Mouse (Mus musculus): ENCODE measurements around the gene Tmem210. TPM values are rescaled to one million over a fixed set of nuclear protein-coding genes. Genes with fewer than 3 reads are reported as not detected.
A peak's percentile ranks its signal among the peaks of the same experiment; 100 is the strongest.

The Tmem210 gene
- total and polyA plus RNA-seq, 2 experiments from 2014 or later, result not detected

GRCm38 (mm10) chr2:25292856-25293255, 4.9 kb downstream of the Tmem210 start:
- Histone ChIP-seq H3K4me2 (ENCODE audit: low read depth) (peak overlapping the region; percentile 40; the same call in 1 of the 2 replicates), H3K4me3 (ENCODE audit: low read depth, low read length) (no peak overlapping the region), H3K36me3 (ENCODE audit: insufficient read depth) (peaks cover 36% of the 10 kb centered on the region), H3K27ac (ENCODE audit: low read depth, low read length) (no peak overlapping the region), H3K4me1 (ENCODE audit: insufficient read depth) (peaks cover 8% of the 10 kb centered on the region; the same call in 1 of the 2 replicates), H3K9me3 (ENCODE audit: low read length) (no peaks in the 10 kb centered on the region), H3K27me3 (ENCODE audit: insufficient read depth, low read length) (peaks cover 39% of the 10 kb centered on the region), H3K9ac (no peak overlapping the region)
- 0% methylated on average over 1 of the region's 1 CpGs for WGBS
- peak; percentile 61 for DNase-seq
- peak; percentile 85 for TF ChIP-seq CTCF (IDR thresholded peaks at IDR 0.05; ENCODE audit: low read depth)
- ATAC-seq, result no peak

- DNase-seq, result no peak
- peaks cover 41% of the 10 kb centered on the region for H3K36me3 ChIP-seq (ENCODE audit: insufficient read depth)
- WGBS, result 74% methylated on average over 9 of the region's 9 CpGs
- H3K9me3 ChIP-seq (ENCODE audit: low read length), result no peaks in the 10 kb centered on the region
- H3K27ac ChIP-seq (ENCODE audit: low read depth, low read length), result no peak overlapping the region
- no peak overlapping the region for H3K4me2 ChIP-seq (ENCODE audit: low read depth)
- no peak overlapping the region for H3K9ac ChIP-seq
- no peak for TF ChIP-seq CTCF (IDR thresholded peaks at IDR 0.05; ENCODE audit: low read depth)
- no peak overlapping the region for H3K4me3 ChIP-seq (ENCODE audit: low read depth, low read length)
- H3K4me1 ChIP-seq (ENCODE audit: insufficient read depth), result peaks cover 8% of the 10 kb centered on the region; the same call in 1 of the 2 replicates
- H3K27me3 ChIP-seq (ENCODE audit: insufficient read depth, low read length), result peaks cover 39% of the 10 kb centered on the region
- no peak for ATAC-seq
These were observed 5.8 kb downstream of the Tmem210 start for GRCm38 (mm10) chr2:25293706-25294105.

GRCm38 (mm10) chr2:25297093-25297492, 9.1 kb downstream of the Tmem210 start:
- H3K27me3 ChIP-seq (ENCODE audit: insufficient read depth, low read length), result peaks cover 14% of the 10 kb centered on the region
- H3K9me3 ChIP-seq (ENCODE audit: low read length), result no peaks in the 10 kb centered on the region
- WGBS, result 70% methylated on average over 8 of the region's 8 CpGs
- no peaks in the 10 kb centered on the region for H3K4me1 ChIP-seq (ENCODE audit: insufficient read depth)
- no peak overlapping the region for H3K9ac ChIP-seq
- no peak overlapping the region for H3K4me3 ChIP-seq (ENCODE audit: low read depth, low read length)
- DNase-seq, result no peak
- no peak for ATAC-seq
- peaks cover 44% of the 10 kb centered on the region for H3K36me3 ChIP-seq (ENCODE audit: insufficient read depth)
- no peak overlapping the region for H3K4me2 ChIP-seq (ENCODE audit: low read depth)
- no peak overlapping the region for H3K27ac ChIP-seq (ENCODE audit: low read depth, low read length)
- no peak for TF ChIP-seq CTCF (IDR thresholded peaks at IDR 0.05; ENCODE audit: low read depth)

- no peaks in the 10 kb centered on the region for H3K9me3 ChIP-seq (ENCODE audit: low read length)
- peaks cover 6% of the 10 kb centered on the region for H3K27me3 ChIP-seq (ENCODE audit: insufficient read depth, low read length)
- TF ChIP-seq CTCF (IDR thresholded peaks at IDR 0.05; ENCODE audit: low read depth), result no peak
- 82% methylated on average over 10 of the region's 10 CpGs for WGBS
- H3K27ac ChIP-seq (ENCODE audit: low read depth, low read length), result no peak overlapping the region
- DNase-seq, result no peak
- peaks cover 52% of the 10 kb centered on the region for H3K36me3 ChIP-seq (ENCODE audit: insufficient read depth)
- H3K4me2 ChIP-seq (ENCODE audit: low read depth), result no peak overlapping the region
- H3K4me1 ChIP-seq (ENCODE audit: insufficient read depth), result no peaks in the 10 kb centered on the region
- H3K4me3 ChIP-seq (ENCODE audit: low read depth, low read length), result no peak overlapping the region
- no peak for ATAC-seq
- H3K9ac ChIP-seq, result no peak overlapping the region
These were observed 10.1 kb downstream of the Tmem210 start for GRCm38 (mm10) chr2:25298046-25298445.

- no peak overlapping the region for H3K27ac ChIP-seq (ENCODE audit: low read depth, low read length)
- DNase-seq, result no peak
- no peaks in the 10 kb centered on the region; the same call in 1 of the 2 replicates for H3K27me3 ChIP-seq (ENCODE audit: insufficient read depth, low read length)
- TF ChIP-seq CTCF (IDR thresholded peaks at IDR 0.05; ENCODE audit: low read depth), result no peak
- H3K36me3 ChIP-seq (ENCODE audit: insufficient read depth), result peaks cover 30% of the 10 kb centered on the region
- no peak overlapping the region for H3K4me2 ChIP-seq (ENCODE audit: low read depth)
- H3K4me3 ChIP-seq (ENCODE audit: low read depth, low read length), result no peak overlapping the region
- WGBS, result 86% methylated on average over 3 of the region's 3 CpGs
- peaks cover 3% of the 10 kb centered on the region; the same call in 1 of the 2 replicates for H3K4me1 ChIP-seq (ENCODE audit: insufficient read depth)
- no peak for ATAC-seq
- H3K9me3 ChIP-seq (ENCODE audit: low read length), result no peaks in the 10 kb centered on the region
- H3K9ac ChIP-seq, result no peak overlapping the region
These were observed 15.5 kb downstream of the Tmem210 start for GRCm38 (mm10) chr2:25303452-25303851.

- Histone ChIP-seq H3K4me3 (ENCODE audit: low read depth, low read length) (peak overlapping the region; percentile 40; the same call in 1 of the 2 replicates), H3K9me3 (ENCODE audit: low read length) (no peaks in the 10 kb centered on the region), H3K4me2 (ENCODE audit: low read depth) (peak overlapping the region; percentile 68), H3K9ac (0 out of 2 replicates have a peak overlapping the region, but pooled peaks have one; percentile 22), H3K27ac (ENCODE audit: low read depth, low read length) (no peak overlapping the region), H3K4me1 (ENCODE audit: insufficient read depth) (peaks cover 3% of the 10 kb centered on the region; the same call in 1 of the 2 replicates), H3K27me3 (ENCODE audit: insufficient read depth, low read length) (no peaks in the 10 kb centered on the region; the same call in 1 of the 2 replicates), H3K36me3 (ENCODE audit: insufficient read depth) (peaks cover 37% of the 10 kb centered on the region)
- WGBS, result 57% methylated on average over 7 of the region's 7 CpGs
- TF ChIP-seq CTCF (IDR thresholded peaks at IDR 0.05; ENCODE audit: low read depth), result no peak
- ATAC-seq, result peak; percentile 26; the same call in 1 of the 2 replicates
- no peak for DNase-seq
These were observed 16.1 kb downstream of the Tmem210 start for GRCm38 (mm10) chr2:25303931-25304656.

Measured in forebrain, postnatal 0 days (tissue).